Mouse (Mus musculus) Muller cell, postnatal 12 days (primary cell): ENCODE data around the gene Rlf.
A peak's percentile ranks its signal among the peaks of the same experiment; 100 is the strongest.
"Not testable (repeated sequence)": the region's sequence is repeated elsewhere in the genome, so short reads cannot be mapped to it uniquely, and the experiment has no call there.

ENCODE experiments used
- DNase-seq: peaks from one replicate; pipeline ENCODE4 v3.0.0-alpha.2; 2015; ENCODE audit errors: inconsistent ontology term

The Rlf gene

DNA sequence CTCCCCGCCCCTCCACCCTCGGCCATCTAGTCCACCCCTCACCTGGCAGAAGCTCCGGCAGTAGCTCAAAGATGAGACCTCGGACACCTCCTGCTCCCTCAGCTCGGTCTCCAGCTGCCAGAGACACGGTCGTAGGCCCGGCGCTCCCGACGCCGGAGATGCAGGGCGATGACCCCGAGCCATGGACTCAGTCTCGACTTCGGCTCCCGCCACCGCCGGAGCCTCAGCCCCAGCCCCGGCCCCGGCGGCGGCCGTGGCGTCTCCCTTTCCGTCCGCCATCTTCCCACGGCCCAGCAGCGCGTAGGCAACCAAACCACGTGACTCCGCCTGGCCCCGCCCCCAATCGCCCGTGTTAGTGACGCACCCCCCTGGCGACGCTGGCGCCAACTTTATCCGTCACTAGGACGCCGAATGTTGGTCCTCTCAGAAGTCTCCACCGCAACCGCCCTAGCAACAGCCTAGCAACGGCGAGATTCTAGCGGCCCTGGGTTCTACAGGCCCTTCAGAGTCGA lies at the start of gene Rlf:
TSS of gene Rlf (minus strand) at position 292 of the 512 bp plus-strand sequence.
- peak; percentile 99 for DNase-seq

DNA sequence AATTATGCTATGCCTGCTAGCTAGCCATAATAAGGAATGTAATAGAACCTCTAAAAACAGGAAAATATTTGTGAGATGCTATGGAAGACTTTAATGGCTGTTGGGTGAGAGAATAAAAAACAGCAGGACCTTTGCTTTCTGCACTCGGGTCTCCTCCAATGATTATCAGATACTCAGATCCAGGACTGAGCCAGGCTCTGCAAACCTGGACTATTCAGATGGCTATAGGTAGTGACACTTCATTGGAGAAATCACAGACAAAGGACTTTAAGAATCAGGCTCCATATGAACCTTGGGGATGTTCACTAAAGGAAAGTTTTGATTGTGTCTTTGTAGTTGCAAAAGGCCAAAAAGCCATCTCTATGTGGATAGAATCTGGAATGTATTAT lies 26.7 kb upstream of the Rlf start:
- no peak for DNase-seq

DNA sequence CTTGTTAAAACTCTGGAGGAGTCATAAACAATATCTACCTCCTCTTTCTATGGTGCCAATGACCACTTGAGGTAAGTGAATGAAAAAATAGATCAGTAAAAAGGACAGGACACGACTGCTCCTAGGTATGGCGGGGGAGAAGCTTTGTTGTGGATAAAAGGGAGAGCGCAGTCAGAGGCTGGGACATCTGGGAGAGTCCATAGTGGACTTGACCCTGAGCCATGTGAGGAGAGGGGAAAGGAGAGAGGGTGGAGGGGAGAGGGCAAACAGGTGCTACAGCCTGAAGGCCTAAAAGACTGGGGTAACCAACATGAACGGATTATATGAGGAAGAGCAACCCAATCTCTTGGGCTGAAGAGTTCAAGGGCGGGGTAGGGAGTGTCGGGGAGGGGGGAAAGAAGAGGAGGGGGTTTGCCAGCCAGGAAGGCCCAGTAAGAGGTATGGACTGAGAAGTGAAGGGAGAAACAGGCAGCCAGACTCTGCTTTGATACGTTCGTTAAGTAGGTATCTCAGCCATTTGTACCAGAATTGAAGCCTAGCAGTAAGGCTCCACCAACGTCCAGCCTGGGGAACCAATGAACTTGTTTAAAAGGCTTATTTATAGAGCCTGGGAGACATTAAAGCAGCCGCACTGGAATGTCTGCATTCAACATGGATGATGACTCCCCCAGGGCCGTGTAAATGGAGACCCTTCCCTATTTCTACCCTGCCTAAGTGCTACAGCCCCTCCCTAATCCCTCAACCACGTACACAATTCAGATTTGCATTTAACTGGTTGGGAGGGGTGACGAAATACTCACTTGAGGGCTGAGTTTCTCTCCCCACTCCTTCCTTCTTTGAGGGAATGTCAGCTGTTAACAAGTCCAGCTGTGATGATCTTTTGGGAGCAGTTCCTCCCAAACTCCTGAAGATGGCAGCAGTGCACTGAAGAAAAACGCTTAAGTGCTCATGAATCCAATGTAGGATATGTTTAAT lies 26.0 kb upstream of the Rlf start:
- peak; percentile 33 for DNase-seq

DNA sequence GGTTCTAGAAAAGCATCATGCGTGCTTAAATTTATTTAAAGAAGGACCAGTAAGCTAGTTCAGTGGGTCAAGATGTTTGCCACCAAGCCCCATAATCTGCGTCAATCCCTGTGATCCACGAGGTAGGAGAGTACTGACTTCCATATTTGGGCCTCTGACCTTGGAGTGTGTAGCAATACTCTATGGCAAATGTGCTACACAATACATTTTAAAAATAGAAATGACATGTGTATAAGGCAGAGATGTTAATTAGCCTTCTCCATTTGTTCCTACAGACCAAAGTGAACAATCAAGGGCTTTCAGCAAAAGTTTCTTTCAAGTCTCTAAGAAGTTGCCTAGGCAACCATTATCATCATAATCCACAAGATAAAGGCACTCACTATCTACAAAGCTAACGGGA lies 25.0 kb upstream of the Rlf start:
- no peak for DNase-seq

DNA sequence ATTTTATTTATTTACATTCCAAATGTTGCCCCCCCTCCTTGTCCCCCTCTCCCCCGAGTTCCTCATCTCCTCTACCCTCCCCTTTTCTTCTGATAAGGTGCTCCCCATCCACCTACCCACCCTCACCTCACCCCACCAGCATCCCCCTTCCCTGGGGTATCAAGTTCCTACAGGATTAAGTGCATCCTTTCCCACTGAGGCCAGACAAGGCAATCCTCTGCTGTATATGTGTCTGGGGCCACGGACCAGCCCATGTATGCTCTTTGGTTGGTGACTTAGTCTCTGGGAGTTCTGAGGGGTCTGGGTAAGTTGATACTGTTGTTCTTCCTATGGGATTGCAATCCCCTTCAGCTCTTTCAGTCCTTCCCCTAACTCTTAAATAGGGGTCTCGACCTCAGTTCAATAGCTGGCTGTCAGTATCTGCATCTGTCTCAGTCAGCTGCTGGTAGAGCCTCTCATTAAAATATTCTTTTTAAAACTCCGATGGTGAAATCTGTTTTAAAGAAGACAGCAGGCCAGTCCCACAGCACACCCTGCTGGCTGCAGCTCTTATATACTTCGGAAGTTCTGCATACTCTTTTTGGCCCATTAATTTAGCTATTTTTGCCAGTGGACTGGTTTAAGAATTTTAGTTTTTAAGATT lies 17.0 kb upstream of the Rlf start:
- DNase-seq, result no peak

DNA sequence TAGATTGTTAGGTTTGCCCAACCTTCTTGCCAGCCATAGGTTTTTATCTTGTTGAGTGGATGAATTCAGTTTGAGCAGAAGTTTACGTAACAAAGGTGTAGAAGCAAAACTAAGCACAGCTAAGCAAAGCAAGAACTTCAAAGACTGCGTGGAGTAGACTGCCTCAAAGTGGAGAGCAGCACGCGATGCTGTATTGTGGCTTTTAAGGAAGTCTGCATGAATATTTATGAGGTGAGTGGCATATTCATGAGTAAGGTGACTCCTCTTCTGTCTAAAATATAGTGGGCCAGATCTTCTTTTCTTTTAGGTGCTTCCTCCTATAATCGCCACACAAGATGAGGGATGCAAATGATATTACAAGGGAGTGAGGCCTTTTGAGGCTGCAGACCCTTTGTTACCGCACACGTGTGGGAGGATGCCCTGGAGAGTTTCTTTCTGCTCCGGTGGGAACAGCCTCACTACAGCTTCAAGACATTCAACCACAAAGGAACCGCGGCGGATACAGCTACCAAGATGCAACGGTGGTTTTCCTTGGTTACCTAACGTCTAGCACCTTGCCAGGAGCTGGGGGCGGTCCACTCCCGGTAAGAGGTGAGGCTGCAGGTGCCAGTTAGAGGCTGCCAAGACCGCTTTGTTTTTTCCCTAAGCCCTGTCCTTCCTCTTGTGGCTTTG lies 16.2 kb upstream of the Rlf start:
- no peak for DNase-seq

DNA sequence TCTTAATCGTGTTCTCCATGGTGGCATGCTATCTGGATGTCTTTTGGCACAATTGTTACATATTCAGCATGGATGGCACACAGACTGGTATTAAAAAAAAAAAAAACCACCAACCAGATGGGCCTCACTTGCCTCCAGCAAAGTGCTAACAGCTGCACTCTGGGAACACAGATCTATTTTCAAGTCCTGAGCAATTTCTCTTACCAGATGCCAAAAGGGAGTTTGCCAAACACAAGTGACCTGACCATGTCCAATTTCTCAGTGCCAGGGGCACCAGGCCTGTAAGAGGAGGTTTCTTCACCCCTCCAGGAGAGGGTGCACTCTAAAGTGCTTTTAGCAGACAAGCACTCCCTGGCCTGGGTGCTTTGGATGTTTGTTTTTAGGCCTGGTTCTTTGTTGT lies 12.2 kb upstream of the Rlf start:
- DNase-seq, result no peak

DNA sequence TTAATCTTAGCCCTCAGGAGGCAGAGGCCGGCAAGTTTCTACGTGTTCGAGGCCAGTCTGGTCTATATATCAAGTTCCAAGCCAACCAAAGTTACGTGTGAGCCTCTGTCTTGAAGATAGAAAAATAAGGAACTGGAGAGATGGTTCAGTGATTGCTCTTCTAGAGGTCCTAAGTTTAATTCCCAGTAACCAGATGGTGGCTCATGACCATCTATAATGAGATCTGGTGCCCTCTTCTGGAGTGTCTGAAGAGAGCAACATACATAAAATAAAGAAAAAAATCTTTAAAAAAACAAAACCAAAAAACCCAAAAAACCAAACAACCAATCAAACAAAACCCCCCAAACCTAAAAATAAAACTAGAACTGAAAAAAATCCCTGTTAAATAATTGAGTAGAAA lies 10.3 kb upstream of the Rlf start:
- DNase-seq, result no peak

DNA sequence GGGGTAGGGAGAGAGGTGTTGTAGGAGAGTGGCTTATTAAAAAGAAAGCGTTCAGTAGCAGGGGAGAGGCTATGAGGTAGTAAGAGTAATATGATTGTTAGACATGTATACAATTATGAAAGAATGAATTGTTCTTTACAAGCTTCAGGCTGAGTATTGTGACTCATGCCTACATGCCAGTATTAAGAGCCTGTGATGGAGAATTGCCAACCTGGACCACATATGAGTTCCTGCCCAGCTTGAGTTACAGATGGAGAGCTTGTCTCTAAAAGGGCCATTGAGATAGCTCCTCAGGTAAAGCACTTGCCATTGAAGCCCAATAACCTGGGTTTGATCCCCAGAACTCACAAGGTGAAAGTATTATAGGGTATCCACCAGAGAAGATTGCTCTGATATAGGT lies 8.3 kb upstream of the Rlf start:
- no peak for DNase-seq

DNA sequence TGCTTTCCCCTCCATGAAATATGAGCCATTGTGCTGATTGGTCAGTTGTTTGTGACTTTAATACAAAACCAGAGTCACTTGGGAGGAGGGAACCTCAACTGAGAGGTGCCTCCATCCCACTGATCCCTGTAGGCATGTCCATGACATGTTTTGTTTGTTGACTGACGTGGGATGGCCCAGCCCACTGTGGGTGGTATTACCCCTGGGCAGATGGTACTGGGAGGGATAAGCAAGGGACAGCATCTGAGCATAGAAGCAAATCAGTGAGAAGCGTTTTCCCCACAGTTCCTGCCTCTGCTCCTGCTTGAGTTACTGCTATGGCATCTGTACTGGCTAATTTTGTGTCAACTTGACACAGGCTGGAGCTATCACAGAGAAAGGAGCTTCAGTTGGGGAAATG lies 1.3 kb upstream of the Rlf start:
- peak; percentile 45 for DNase-seq

DNA sequence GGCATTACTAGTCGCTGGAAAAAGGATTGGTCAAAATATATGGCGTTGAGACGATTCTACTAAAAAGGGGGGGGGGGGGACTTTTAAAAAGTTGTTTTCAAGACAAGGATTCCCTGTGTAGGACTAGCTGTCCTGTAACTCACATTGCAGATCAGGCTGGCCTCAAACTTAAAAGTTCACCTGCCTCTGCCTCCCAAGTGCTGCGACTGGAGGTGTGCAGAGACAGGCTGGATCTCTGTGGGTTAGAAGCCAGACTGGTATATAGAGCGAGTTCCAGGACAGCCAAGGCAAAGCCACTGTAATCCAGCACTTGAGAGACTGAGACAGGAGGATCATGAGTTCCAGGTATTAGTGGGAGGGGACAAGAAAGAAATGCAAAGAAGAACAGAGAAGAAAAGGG lies 605 bp upstream of the Rlf start:
- DNase-seq, result peak; percentile 27

DNA sequence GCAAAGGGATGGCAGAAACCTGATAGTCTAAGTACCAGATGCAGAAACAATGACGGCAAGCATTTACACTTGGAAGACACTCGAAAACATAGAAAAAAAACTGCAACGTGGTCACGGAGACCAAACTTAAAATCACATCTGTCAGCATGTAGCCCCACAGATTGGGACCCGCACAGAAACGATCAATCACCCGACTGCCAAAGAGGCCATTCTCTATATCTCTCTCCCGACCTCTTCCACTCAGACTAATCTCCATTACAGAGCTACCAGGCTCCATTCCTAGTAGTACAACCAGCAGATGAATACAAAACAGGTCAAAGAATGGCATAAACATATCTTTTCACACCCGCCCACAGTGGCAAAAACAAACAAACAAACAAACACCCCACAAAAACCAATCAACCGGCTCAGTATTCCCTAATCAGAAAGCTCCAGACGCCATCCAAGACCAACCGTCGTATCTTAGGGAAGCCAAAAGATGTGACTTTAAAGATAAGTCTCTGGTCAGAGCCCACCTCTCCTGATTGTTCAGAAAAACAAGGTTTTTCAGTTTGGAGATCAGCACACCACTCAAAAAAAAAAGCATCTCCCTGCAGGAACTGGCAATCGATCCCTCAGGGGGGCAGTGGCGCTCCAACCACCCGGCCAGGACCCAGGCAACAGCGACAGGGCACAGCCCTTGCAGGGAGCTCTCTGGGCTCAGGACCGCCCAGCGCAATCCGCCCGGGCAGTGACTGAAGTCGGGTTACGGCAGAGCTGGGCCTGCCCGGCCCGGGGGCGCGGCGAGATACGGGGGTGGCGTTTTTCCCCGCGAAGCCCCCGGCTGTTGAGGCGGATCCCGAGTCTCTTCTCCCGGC lies 720 bp downstream of the Rlf start:
- peak; percentile 26 for DNase-seq

DNA sequence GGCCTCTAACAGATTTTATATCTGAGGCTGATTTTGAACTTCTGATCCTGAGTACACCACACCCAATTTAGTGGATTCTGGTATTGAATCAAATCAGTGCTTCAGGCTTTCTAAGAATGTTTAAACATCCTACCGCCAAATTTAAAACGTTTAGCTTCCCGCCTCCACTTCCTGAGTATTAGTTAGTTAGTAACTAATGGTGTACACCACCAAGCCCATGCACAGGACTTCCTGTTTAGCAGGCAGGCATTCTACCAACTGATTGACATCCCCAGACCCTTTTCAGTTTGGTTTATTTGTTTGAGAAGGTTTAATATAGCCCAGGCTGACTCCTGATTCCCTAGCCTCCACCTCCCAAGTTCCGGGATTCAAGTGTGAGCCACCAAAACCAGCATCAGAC lies 6.0 kb downstream of the Rlf start:
- no peak for DNase-seq

DNA sequence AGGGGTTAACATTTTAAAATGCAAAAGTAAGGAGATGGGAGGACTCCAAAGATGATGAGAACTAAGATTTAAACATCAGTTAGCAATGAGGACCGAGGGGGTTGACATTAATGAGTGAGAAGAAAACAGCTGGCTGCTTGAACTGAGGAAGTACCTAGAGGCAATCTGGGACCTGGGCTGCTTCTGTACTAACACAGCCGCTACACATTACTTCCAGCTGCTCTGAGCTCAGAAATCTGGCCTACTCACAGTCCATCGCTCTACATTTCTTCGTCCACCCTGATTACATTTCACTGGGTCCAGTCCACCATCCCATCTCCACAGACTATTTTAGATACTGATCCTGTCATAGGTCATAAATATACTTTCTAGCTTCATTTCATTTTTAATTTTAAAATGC lies 17.0 kb downstream of the Rlf start:
- DNase-seq, result peak; percentile 37

DNA sequence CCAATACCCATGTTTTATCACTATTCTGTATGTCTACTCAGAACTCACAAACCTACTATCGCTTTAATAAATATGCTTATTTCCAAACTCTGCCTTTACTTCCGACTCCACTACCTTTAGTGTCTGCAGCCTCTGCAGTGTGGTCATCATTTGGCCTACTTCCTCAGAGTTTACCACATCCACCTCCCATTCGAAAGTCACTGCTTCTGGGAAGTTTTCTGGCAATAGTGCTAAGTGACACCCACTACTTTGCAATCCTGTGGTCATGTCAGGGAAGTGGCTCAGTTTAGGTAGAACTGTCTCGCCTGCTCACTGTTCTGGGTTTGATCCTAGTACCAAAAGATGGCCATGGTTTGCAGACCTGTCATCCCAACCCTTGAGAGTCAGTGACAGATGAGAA lies 17.9 kb downstream of the Rlf start:
- no peak for DNase-seq

DNA sequence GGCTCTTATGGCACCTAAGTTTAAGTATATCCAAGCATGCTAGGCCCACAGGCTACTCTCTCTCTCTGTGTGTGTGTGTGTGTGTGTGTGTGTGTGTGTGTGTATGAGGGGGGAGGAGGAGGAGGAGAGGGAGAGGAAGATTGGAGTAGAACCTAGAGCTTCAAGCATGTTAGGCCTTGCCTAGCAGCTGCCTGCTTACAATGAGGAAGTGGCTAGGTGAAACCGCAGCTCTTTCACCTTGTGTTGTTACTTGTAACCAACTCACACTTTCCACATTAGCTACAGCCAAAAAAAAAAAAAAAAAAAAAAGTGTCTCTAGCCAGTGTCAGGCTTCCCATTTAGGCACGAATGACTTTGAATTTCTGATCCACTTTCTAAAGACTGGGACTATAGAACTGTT lies 18.7 kb downstream of the Rlf start:
- no peak for DNase-seq

DNA sequence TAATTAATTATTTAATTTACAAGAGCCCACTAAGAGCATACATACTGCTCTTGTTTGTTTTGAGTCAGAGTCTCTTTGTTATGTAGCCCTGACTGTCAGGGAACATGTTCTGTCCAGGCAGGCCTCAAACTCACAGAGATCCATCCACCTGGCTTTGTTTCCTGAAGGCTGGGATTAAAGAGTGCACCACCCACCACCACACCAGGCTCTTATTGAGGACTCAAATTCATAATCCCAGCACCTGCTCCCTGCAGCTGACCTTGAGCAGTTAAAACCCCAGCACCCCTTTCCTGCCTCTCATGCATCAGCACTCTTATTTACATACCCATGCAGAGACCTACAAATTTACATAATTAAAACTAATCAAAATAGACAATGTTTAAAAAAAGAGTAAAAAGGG lies 20.1 kb downstream of the Rlf start:
- no peak for DNase-seq

DNA sequence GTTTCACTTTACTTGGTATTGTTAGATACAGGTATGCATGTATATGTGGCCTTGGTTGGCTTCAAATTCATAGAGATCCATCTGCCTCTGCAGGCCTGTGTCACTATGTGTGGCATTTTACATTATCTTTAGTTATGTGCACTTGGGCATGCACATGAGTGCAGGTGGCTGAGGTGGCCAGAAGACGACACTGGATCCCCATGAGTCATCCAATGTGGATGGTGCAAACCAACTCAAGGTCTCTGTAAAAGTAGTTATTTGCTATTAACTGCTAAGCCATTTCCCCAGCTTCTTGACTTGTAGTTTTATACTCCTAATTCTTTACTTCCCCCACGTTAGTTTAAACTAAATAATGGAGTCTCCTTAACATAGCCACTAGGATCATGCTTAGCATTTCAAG lies 22.6 kb downstream of the Rlf start:
- no peak for DNase-seq

DNA sequence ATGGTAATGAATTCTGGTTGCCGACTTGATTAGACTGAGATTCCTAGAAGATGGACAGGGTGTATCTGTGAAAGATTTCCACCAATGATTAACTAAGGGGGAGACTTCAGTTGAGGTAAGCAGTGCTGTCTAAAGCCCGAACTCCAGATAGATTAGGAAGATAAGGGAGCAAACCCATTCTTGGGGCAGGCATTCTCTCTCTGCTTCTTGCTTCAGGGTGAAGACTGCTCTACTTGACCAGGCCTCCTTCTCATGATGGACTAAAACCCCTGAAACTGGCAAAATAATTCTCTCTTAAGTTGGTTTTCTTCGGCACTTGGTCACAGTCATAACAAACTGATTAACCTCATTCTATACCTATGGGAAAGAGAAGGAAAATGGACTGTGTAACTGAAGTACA lies 25.5 kb downstream of the Rlf start:
- DNase-seq, result no peak

DNA sequence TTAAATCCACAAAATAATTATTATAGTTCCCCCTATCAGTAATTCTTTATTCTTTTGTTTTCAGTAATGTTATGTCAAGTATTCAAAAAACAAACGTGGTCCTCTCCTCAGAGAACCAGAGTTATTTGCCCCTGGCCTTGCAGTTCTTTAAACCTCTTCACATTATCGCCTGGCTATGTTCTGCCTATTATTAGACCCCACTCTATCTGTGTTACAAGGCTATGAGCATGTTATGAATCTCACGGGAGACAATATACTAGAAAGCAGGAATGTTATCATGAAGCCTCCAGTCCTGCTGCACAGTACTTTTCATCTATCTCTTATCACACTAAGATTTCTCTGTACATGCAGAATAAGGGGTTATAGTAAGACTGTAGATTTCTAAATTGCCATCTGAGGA lies 35.2 kb downstream of the Rlf start:
- DNase-seq, result no peak

DNA sequence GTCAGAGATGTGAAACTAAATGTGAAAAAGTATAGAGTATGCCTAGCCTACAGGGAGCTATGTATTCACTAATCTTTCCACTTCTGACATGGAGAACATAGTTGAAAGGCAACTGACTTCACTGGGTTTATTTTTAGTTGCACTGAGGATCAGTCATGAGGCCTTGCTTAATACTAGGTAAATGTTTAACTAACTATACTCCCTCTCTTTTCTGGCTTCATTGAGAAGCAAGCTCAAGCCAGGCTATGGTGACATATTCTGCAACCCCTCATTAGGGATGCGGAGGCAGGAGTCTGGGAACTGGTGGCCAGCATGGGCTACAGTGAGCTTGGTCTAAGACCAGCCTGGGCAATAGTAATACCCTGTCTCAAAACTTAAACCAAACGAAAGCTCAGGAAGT lies 47.2 kb downstream of the Rlf start:
- DNase-seq, result no peak

DNA sequence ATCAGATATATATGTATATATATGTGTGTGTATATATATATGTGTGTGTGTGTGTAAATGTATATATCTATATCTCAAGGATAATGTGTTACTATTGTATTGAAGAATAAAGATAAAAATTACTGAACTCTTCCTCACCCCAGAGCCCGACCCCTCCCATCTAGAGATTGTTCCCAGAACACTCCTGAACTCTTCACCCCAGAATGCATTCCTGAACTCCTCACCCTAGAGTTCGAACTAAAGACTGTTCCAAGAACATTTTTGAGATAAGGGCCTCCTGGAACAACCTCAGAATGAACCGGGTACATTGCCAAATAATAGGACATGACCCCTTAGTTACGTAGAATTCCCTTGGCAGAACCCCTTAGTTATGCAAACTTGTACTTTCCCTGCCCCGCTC lies 48.2 kb downstream of the Rlf start:
- not testable (repeated sequence) for DNase-seq
